Mouse (Mus musculus) mouse trophoblast stem cell (cell line): ENCODE measurements at regions not wholly inside any gene's neighbourhood (a gene's known extent, or its start where the extent isn't known, plus 50 kb on each side); places are given as distances from the start of the nearest gene placed in this dataset.

Experiments used
- in situ Hi-C, 2 experiments: fragments of 300-500 bp; cut with MseI, MboI; formaldehyde crosslinking; loops; 2 replicates in 1 of 2; 3 replicates in 1 of 2; pipeline ENCODE4 v1.15.1; 2025

DNA sequence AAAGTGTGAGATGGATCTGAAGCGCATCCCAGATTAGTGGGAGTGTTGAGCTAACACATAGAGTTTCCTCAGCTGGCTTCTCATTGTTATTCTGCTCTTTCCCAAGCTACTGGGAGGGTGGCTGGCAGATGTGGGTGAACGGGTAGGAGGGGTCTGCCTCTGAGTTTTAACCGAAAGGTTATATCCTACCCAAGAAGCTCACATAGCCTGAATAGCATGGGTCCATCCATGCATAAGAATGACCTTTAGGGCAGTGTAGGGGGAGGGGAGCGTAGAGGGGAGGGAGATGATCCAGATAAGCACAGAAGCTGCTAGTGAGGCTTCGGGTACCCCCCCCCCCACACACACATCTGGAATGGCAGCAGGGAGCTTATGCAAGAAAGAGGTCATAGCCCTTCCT is 113.2 kb upstream of the Sh3bp4 start:
- in situ Hi-C loops, result no loop called here

DNA sequence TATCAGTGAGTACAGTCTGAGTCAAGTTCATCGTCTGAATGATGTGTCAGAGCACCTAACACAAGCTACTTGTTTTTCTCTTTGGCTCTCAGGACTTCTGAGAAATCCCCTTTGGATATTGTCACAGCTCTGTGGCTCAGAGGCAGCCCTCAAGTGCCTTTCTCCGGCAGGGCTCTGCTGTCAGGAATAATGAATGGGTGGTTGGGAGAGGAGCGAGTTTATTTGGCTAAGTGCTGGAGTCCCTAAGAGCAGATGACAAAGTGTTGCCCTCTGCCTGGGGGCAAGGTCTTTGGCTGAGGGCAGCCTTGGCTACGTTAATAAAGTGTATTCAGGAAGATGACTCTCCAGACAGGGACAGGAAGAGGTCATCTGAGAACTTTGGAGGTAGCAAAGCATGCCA is 110.5 kb upstream of the Sh3bp4 start:
- in situ Hi-C loops, result no loop called here

DNA sequence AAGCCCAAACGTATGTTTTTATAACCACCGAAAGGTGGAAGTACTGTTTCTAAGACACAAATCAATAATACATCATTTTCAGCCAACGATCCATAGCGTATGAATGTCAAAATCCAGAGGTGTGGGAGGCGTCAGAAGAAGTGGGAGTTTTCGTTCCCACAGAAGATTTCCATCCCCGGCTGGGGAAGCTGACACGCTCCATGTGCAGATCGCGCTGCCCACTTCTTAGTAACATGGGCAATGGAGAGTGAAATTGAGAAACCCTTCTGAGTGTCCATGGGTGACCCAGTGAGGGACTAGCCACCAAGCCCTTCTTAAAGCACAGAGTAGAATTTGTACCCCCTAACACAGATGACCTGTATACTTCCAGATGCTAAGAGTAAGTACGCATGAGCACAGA is 110.1 kb upstream of the Sh3bp4 start:
- in situ Hi-C loops, result no loop called here

DNA sequence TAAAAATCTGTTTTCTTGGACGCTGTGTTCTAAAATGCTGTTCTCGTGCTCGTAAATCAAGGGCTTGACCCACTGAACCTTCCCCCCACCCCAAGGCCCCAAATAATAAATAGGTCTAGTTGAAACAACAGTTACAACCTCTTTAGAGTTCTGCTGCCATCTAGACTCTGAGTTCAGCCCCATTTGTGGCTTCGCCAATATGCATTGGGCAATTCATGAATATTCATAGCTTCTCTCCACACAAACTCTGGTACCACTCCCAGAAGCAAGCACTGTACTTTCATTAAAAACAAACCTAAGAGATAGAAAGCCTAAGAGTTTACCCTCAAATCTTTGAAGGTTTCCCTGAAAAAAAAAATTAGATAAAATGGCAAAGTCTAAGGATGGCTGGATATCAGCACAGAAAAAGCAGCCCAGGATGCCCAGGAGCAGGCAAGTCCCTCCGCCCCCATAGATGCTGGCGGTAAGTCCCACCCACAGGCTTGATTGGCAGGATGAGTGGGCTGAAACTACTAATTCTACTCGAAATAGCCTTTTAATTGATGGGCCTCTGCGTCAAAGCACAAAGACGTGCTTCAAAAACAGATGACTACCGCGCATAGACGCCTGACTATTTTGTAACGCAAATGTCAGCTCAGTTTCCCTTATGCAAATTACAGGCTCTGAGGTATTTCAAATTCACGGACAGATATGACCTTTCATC is 106.0 kb upstream of the Sh3bp4 start:
- in situ Hi-C loops, result no loop called here

DNA sequence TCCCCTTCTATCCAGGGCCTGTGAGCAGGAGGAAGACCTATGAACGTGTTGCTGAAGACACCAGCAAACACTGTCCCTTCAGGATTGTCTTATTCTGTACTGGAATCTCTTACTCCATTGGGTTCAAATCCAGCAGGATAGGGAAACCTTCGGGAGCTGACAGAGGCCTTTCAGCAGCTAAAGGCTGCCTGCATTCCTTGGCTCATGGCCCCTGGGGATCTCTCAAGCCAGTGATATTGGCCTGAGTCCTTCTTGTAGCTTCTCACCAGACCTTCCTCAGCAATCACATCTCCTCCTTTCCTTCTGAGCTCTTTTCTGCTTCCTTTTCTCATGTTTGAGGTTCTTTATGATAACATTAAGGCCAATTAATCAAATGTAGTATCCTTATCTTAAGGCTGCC is 103.8 kb upstream of the Sh3bp4 start:
- in situ Hi-C loops, result no loop called here

DNA sequence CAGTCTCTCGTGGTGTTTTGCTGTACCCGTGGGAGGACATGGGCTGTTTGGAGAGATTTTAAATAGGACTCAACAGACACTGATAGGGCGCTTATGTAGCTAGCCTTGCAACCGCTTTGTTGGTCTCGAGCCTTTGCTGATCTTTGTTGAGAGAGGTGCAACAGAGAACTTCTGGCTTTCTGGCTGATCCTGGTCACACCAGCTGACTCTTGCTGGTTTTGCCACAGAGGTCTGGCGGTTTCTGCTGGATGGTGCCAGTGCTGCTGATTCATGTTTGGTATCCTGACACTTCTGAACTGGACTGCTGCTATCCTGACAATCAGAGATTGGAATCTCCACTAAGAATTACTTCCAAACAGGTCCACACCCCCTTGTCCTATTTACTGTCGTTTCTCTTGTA is 102.1 kb upstream of the Sh3bp4 start:
- in situ Hi-C loops, result no loop called here

DNA sequence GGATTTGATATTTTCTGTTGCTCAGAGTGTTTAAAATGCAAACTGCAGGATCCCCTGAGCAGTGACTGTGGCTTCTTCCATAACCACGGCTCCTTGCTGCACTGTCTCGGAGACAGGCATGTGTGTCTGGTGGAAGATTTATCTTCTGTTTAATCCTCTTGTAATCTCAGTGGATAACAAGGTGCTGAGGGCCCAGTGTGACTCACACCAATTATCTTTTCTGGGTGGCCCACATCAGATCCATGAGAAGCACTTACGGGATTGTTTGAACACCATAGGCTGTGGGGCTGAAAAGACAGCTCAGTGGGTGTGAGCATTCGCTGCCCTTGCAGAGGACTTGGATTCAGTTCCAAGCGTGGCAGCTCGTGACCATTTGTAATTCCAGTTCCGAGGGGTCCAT is 101.2 kb upstream of the Sh3bp4 start:
- in situ Hi-C loops, result no loop called here

DNA sequence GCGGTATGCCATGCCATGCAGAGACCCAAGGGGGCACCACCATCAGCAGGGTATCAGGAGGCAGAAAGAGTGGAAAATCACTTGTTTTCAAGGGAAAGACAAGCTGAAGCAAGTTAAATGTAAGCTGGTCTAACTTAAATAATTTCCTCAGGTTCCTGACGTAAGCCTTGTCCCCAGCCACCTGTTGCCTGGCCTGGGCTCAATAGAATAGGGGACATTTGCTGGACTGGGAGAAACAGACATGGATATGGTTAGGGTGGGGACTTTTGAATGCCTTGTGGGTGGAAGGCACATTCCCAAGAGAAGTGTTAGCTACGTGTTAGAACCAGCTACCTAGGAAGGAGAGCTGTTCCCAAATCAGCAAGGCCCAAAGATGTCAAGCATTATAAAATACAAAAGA is 100.6 kb upstream of the Sh3bp4 start:
- in situ Hi-C loops, result no loop called here

DNA sequence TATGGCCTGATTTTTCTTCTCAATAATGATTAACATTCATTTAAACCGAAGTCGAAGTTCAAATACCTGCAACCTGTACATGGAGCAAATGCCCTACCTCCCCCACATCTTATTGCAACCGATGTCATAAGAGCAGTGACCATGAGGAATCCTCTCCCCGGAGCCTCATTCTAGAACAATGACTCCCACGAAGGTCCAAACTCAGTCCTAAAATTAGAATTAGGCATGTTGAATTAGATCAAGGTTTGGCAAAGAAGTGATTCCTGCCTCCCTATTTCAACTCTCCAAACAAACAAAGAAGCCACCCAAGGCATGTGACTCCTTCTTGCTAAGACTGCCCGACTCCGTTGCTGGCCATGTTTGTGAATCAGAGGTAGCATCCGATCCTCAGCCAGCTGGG is 94.1 kb upstream of the Sh3bp4 start:
- in situ Hi-C loops, result no loop called here

DNA sequence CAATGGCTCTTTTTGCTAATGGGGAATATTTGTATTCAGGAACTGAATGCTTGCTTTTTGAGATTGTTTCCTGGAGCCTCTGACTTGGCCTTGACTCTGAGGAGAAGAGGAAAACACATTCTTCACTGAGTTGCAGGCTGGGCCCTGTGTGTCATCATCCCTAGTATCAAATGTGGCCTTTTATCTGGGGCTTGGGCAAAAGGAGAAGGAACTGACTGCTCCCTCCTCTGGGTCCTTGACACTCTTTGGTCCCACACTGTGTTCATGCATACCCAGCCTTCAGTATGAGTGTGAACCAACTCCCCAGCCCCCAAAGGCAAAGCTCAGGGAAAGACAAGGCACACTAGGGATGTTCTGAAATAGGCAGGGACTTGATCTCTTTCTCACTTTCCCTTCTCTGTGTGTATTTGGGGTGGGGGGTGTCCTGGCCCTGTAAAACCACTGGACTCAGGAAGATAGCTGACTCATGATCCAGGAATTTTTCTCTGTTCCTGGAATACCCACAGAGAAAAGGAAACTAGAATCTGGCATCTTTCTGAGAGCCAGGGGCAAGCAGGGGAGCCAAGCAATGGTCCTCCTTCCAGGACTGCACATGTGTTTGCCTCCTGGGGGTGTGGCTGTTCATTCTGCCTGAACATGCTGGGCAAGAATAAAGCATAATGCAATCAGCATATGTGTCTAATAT is 82.1 kb upstream of the Sh3bp4 start:
- in situ Hi-C loops, result no loop called here

DNA sequence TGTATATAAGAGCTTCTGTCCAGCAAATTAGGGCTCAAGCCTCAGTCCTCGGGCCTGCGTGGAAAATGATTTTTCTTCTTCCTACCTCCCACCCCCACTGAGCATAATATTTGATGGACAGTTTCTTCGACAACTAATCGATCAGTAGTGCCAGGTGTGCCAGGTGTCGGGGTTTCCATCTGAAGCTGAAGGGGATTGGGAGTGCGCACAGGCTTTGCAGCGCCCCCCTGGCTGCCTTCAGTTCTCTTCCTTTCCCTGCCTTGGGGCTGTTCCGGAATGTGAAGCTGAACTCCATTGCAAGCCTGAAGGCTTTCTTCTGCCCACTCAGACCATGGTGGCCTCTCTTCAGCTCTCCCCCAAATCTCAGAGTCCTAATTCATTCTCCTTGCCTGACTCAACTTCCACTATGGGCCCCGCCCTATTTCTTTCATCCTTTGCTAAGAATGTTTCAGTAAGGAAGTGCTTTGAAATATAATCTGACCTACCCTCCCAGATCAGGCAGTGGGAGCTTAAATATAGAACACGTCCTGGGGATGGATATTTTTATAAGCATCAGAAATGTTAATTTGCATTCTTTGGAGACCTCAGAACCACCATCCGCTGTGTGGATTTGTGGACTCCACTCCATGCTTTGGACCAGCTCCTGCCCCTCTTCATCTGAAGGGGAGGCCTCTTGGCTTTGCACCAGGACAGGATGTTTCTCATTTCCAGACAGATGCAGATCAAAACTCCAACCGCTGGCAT is 75.5 kb upstream of the Sh3bp4 start:
- in situ Hi-C loops, result no loop called here

DNA sequence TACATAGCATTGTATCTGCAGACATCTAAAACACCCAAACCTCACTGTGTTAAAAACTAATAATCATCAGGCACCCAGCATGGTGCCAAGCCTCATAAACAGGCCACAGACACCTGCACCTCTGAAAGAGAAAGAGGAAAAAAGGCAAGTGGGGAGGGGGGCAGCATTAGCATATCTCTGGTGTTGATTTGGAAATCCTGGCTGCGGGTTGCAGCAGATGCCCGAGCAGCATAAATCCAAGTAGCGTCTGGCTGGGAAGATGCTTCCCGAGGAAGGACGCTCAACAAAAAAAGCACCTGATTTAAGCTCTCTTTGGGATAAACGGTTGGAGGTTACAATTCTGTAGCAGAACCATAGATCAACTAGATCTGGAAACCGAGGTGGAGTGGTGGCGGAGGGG is 74.3 kb upstream of the Sh3bp4 start:
- in situ Hi-C loops, result no loop called here

DNA sequence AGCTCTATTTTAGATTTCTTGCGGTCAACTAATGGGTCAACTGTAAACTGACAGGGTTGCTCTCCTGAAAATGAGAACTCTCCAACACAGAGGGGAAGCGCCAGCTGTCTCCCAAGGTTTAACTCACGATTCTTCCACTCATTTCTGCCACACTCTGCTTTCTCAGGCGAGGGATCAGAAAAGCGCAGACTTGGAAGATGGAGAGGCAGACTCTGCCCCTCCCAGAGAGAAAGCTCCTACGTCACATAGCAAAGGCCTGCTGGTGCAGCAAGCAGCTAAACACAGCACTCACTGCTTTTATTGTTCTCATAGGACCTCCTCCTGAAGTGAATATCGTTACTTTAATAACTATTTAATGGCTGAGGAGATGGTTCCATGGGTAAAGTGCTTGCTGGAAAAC is 73.6 kb upstream of the Sh3bp4 start:
- in situ Hi-C loops, result no loop called here

DNA sequence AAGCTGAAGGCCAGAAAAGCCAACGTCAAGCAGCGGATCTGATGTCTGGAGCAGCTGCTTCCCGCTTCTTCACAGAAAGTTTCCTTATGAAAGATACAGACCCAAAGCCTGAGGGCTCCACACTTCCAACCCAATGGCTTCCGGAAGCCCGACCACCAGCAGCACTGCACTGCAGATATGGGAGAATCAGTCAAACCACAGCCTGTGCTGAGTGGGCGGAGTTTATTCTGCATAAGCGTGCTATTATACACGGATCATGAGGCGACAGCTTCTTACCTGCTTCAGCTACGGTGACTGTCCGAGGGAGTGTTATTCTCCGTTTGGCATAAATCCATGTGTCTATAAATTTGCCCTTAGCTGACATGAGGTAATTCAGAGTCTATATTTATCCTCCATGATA is 72.4 kb upstream of the Sh3bp4 start:
- in situ Hi-C loops, result no loop called here

DNA sequence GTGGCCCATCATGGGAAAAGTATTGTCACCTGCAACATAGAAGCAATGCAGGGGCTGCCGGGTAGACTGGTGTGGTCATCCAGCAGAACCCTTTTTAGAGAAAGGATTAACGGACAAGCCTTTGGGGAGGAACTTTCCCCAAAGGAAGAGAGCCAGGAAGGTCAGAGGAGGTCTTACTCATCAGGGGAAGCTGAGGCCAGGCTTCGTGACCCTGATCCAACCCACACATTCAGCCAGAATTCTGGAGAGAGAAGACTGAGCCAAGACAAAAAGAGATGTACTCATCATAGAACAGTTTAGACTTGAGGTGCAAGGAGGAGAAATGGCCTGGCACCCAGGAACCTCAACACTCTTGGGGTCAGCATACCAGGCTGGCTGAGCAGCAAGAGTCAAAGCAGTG is 67.9 kb upstream of the Sh3bp4 start:
- in situ Hi-C loops, result no loop called here

DNA sequence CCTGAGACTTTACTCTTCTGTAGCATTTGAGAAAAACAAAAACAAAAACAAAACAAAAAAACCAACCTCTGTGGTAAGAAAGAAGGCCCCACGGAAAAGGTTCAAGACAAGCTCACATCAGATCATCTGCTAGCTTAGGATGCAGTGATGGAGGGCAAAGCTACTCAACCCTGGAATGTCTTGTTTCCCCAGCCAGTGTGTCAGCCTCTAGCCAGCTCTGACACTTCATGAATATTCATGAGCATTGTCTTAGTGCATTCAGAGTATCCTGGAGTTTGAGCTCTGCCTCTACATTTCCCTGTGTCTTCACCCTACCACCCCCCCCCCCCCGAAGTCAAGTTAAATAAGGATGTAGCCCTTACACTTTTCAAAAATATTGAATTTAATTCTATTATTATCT is 66.5 kb upstream of the Sh3bp4 start:
- in situ Hi-C loops, result no loop called here

DNA sequence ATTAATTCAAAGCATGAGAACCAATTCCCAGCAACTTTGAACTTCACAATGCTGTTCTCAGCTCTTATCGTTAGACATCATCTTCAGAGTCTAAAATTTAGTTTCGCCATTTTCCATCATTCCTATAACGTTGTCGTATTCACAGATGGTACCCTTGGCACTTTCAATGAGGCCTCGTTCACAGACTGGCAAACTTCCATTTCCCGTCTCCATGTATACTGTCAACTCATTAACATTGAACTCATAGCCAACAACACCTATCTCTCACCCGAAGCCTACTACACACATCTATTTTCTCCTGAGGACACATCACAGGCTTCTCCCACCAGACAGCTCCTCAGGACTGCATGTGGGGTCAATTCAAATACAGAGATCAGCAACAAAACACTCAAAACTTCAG is 62.7 kb upstream of the Sh3bp4 start:
- in situ Hi-C loops, result no loop called here

DNA sequence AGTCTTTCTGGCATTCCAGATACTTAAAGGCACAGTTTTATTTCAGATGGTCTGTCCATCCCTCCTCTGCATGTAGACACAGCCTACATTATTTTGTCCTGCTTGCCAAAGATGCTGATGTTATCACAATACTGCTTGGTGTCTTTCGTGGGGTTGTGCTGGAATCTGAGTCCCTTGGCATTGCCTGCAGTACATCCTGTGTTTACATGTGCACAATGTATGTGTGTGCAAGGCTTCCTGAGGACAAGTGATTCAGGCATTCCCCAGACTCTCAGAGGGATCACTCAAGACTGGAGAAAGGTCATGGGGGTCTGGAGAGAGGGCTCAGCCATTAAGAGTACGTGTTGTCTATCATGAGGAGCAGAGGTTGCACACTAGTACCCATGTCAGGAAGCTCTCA is 60.0 kb upstream of the Sh3bp4 start:
- in situ Hi-C loops, result no loop called here

DNA sequence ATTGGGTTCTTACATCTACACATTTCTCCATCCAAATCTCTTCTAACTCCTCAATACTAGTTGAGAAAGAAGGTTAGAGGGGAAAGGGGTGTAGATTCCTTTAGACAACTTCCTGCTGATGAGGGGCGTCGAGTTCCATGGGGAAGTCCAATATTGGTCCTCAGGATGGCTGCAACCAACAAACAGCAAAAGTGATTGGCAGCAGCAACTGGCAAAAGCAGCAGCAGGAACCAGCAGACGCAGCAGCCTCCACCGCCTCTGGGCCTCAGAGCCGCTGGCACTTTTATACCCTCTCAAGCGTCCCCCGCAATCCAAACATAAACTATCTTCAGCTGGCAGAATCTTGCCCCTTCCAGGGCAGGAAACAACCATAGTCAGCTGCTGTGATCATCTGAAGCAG is 58.8 kb upstream of the Sh3bp4 start:
- in situ Hi-C loops, result no loop called here

DNA sequence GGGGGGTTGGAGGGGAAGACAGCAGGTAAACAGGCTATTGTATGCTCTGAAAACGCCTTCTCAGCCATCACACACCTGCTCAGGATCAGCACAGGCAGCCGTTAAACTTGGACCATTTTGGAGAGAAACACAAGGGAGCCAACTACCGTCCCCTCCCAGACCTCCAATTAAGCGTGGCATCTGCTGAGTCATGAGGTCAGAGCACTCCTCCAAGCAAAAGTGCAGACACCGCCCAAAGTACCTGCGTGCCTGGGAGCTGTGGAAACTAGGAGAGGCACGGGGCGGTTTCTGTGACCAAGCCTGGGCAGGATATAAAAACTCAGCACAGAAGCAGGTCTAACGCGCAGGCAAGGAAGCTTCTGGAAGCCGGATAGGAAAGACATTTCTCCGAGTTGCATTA is 54.8 kb upstream of the Sh3bp4 start:
- in situ Hi-C loops, result no loop called here

DNA sequence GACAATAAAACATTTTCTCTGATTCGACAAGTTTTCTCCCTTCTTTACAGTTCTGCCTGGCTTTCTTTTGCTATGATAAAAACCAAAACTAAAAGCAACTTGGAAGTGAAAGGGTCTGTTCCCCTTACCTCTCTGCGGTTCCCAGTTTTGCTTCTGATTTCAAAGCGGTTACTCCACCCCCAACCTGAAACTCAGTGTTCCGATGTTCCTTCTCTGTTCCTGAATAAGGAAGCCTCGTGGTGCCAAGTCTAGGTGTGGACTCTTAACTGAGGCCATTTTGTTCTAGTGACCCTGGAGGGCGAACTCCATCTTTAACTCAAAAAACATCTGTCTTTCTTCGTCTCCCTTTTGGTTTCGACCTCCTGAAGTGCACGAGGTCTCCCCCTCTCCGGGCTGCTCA is 54.4 kb upstream of the Sh3bp4 start:
- in situ Hi-C loops, result no loop called here

DNA sequence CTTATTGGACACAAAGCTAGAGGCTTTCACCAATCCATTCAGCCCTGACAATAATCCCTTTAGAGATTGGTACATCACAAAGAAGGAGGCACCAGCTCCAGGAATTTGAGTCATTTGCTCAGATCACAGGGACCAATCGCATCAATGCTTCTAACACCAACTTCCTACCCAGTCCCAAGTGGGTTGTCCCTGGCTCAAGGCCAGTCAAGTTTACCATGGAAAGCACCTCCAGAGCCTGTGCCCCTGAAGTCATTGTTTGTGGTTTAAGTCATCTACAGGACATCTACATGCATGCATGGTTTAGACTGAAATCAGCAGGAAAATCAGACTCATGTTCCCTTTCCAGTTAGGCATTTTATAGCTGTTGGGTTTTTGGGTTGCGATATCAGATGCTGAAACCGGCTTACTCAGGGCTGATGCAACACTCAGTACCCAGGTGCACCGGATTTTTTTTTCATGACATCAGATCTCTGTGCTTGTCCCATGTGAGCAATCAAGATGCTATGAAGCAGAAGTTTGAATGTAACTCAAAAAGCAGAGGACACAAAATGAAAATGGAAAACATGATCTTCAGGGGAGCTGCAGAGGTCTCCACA is 50.3 kb upstream of the Sh3bp4 start:
- in situ Hi-C loops, result no loop called here
